Mouse (Mus musculus): ENCODE data around the gene Cdca4.
A peak's percentile ranks its signal among the peaks of the same experiment; 100 is the strongest.
"Not testable (repeated sequence)": the region's sequence is repeated elsewhere in the genome, so short reads cannot be mapped to it uniquely, and the experiment has no call there.

The Cdca4 gene

DNA sequence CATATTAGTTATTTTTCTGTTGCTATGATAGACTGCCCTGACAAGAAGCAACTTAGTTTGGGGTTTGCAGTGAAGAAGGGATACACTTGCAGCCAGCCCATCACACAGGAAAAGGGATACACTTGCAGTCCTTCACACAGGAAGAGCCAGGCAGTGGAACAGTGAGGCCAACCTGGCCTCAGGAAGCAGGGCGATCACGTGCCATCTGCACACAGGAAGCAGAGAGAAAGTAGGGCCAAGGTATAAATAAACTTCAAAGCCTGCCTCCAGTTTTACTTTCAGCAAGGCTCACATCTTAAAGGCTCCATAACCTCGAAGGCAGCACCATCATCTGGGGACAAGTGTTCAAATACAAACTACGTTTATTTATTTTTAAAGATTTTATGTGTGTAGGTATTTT lies 6.0 kb downstream of the Cdca4 start:
- DNase-seq (ENCODE audit: low read depth, low spot score), result no peak

DNA sequence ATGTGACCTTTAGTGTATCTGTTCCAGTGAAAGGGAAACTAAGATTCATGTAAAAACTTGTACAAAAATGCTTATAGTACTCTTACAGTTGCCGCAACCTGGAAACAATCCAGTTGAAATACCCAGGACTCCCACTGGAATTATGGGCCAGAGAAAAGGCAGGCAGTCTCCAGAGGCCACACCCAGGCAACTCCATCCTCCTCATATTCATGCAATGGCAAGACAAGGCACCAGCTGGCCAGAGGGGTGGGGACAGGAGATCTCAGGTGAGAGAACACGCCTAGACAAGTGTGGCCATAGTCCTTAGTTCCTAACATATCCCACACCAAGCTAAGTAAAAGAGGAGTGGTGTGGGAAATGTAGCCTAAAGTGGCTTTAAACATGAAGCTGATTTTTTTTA lies 6.5 kb downstream of the Cdca4 start:
- DNase-seq (ENCODE audit: low read depth, low spot score), result no peak

DNA sequence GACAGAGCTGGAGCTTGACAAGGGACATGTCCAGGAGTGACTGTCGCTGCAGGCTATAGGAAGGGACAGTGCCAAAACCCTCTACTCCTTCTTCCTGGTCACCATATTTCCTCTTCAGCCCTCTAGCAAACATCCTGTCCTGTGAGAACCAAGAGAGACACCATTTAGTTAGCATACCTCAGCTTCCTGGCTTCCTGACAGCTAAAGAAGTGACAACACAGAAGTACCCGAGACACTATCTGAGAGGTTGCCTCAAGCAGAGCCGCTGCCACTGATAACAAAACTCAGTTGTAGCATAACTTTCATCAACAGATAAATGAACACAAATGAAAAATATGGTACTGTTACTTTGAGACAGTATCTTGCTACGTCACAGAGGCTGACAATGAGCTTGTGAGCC lies 7.2 kb downstream of the Cdca4 start:
- no peak for DNase-seq (ENCODE audit: low read depth, low spot score)

DNA sequence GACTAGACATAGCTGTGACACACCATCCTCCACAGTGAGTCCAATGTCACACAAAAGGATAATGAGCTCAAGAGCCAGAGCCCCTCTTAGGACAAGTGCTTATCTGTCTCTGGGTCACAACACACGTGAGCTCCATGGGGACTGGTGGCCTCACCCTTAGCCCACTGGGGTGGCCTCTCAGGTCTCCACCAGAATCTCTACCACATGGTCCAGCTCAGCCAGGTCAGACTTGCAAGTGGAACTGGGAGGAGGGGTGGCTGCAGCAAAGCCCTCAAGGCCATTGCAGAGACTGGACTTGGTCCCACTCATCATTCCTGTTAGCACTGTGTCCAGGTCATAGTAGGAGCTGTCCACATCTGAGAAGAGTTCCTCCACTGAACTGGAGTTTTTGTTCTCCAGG lies 8.0 kb downstream of the Cdca4 start:
- no peak for DNase-seq (ENCODE audit: low read depth, low spot score)

DNA sequence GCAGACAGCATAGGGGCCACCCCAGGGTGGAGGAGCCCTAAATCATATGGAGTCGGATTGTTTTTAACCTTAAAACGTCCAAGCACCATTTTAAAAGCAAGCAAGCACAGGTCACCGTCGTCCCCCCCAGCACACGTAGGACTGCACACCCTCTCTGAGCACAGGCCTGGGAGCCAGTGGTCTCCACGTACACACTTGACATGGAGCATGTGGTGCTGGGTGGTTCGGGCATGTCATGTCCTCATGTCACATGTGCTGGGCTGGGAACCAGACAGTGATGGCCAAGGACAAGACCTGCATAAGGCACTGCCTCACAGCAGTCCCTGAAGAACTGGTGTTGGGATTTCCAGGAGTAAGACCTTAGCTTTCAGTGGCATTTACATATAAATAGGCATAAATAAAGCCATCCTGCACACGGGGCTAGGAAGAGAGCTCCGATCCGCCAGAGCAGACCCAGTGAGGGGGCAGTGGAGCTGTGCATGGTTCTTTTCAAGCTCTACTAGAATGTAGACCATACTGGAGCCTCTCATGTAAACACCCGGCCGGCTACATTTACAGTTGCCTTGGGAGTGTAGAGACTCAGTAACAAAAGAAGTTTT lies 8.7 kb downstream of the Cdca4 start:
- DNase-seq (ENCODE audit: low read depth, low spot score), result no peak

DNA sequence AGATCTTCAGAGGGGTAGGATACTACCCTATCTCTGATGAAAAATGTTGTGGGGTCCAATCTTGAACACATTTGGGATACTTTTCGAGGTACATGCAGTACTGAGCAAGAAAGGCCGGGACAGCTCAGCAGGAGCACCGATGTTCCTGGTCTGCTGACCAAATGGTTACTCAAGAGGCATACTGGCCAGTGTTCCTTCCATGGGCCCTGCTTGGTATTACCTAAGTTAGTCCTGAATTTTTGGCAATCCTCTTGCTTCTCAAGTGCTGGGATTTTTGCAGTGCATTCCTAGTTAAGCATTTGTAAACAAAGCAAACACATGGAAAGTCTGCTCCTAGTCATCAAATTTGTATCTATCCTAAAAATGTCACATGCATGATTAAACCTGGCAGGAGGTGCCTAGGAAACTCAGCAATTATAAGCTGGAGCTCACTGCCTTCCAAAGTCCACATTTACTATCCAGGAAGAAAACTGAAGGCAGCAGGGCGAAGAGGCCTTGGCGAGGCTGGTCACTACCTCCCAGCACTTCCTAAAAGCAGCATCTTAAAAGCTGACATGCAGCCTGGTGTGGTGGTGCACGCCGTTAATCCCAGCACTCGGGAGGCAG lies 10.1 kb downstream of the Cdca4 start:
- no peak for DNase-seq (ENCODE audit: low read depth, low spot score)

DNA sequence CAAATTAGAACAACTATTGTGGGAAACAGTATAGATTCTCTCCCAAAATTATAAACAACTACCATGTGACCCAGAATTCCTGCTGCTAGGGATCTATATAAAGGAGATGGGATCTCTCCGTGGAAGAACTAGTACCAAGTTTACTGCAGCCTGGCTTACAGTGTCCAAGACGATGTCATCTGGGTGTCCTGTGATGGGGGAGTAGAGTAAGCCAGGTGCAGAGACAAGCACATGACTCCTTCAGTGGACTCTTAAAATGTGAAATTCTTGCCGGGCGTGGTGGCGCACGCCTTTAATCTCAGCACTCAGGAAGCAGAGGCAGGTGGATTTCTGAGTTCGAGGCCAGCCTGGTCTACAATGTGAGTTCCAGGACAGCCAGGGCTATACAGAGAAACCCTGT lies 12.4 kb downstream of the Cdca4 start:
- not testable (repeated sequence) for DNase-seq (ENCODE audit: low read depth, low spot score)

DNA sequence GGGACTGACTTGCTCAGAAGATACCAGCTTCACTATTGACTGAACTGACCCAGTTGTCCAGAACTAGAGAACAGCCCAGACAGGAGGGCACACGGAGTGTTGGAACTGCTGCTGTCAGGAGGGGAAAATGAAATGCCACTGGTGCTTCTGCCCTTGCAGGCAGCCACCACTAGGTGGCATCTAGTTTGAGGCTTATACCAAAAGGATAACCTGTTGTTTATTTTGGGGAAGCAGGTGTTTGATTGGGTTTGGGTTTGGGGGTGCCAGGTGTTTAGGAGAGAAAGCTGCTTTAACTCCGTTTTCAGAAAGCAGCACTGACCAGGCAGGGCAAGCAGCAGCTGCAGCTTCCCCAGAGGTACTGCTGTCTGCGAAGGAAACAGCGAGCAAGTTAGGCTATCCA lies 12.9 kb downstream of the Cdca4 start:
- peak; percentile 67 for DNase-seq (ENCODE audit: low read depth, low spot score)

DNA sequence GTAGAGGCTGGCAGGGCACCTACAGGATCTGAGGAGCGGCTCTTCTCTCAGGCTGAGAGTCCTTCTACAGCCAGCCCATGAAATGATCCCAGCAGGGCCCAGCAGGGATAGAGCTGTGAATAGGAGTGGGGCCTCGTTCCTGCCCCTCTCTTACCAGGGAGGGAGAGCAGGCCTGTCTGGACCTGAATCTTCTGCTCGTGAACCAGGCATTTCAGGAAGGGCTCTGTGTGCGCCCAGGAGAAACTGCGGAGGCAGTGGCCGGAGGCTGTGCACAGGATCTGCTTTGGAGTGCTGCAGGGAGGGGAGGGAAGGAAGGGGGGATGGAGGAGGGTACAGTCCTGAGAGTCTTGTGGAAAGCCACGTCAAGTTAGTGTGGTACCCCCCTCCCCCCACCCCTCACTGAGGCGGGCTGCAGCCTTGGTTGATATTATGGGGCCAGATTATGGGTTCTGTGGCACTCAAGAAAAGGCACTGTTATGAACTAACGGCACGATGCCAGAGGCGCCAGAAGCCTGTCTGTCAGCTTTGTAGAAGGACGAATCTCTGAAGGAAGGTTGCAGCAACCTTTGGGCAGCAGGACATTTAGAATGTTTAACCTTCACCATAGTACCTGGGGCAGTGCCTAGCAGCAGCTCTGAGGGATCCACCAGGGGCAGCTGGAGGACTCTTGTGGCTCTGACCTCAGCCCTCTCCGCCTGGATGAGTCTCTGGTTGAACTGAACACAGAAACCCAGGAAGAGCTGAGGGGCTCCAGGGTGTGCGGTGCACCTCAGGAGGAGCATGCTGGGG lies 14.3 kb downstream of the Cdca4 start:
- no peak for DNase-seq (ENCODE audit: low read depth, low spot score)

DNA sequence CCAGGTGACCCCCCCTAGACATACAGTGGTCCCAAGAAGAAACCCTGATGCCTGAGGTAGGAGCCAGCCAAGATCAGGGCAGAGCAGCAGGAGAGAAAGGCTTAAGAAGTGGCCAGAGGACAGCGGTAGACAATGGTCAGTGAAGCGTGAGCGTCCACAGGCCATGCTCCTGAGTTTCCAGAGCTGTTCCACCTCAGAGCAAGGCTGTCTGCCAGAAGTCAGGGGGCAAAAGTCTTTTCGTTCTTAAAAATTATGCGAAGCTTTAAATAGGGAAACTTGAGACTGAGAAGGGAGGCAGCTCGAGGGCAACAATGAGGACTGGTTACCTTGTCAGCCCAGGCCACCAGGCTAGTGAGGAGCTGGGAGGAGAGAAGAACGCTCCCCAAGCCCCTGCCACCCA lies 15.9 kb downstream of the Cdca4 start:
- DNase-seq (ENCODE audit: low read depth, low spot score), result no peak

DNA sequence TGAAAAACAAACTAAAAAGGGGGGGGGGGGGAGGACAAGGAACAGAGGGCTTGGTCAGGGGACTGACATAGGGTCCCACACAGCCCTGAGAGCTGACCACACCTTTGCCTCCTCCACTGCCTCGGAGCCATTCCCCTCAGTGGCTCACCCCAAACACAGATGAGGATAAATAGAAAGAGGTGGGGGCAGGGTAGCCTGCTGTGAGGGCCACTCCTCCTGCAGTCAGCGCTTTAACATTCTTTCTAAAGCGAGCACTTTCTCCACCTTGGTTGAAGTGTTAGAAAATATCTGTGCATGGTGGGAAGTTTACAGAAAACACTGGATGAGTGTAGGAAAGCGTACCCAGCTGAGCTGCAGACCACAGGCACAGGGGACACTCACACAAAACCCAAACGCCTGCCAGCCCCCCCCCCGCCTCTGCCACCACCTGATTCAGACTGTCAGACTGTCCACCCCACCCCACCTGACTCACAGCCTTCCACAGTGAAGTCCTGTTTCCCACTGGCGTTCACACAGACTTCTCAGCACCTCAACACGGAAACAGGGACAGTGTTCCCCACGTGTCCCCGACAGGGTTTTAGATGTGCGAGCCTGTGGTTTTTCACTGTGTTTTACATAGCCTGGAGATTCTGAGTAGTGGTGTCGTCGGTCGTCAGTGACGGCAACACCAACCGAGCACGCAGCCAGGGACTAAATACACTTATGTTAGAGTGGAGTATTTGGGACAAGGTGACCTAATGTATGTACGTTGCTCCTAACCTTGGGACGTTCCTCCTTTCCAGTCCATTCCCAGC lies 18.9 kb downstream of the Cdca4 start:
- no peak for DNase-seq (ENCODE audit: low read depth, low spot score)

DNA sequence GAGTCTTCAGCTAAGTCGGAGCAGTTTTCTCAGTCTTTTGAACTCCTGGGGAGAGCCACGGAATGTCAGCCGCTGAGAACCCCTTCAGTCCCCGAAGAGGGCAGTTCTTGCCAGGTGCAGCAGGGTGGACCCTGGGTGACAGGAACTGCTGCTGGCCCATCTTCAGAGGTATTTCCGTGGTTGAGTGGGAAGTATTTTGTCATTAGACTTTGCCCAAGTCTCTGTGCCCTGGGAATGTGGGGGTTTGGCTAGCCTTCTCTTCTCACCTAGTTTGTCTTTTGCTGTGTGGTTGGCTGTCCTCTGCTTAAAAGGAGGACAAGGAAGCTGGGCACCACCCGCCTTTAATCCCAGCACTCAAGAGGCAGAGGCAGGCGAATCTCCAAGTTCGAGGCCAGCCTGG lies 19.6 kb downstream of the Cdca4 start:
- no peak for DNase-seq (ENCODE audit: low read depth, low spot score)

DNA sequence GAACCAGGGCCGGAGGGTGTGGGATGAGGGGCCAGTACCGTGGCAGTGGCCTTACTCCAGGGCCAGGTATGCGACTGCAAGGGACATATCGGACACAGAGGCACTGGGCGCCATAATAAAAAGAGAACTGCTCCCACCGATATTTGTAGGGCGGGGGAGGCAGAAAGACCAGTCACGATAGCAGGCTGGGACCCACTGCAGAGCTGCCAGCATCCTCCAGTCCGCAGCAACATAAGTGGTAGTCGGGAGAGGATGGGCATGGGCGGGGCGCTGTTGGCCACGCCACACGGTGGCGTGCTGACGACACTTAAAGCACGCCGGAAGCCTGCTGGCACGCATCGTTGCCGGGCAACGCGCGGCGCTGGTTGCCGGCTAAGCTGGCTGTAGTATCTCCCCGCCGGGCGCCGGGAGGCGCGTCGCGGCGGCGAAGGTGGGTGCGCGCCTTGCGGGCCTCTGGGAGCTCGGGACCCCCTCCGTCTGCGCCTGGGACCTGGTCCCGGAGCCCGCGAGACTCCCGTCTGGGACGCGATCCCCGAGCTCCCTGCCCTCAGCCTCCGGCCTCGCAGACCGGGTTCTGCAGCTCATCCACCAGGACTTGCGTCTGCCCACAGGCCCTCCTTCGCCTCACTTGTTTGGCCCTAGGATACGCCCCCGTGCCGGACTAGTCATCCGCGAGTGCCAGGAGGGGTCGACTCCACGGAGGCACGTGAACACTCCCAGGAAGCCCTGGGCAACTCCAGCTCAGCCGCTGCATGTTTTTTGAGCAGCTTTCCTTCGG lies 20.4 kb downstream of the Cdca4 start, which contains the start of gene Clba1:
Gene Clba1, plus strand, starts transcription at position 351 of the 778 bp plus-strand sequence.
- peak; percentile 98 for DNase-seq (ENCODE audit: low read depth, low spot score)

DNA sequence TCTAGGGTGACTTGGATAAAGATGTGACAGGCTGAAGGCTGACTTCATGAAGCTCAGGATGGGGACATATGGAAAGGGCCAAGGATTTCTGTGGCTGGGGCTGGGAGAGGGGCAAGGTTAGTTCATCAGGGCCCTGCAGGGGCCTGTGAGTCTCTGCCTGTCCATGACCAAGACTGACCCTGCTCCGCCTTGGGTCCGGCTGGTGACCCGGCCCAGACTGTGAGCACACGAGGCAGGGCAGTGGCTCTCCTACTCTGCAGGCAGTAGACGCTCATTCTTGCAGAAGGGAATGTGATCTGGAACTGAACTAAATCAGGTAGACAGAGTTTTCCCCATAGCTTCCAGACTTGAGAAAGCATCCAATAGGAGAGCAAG lies 21.0 kb downstream of the Cdca4 start:
- no peak for DNase-seq (ENCODE audit: low read depth, low spot score)

DNA sequence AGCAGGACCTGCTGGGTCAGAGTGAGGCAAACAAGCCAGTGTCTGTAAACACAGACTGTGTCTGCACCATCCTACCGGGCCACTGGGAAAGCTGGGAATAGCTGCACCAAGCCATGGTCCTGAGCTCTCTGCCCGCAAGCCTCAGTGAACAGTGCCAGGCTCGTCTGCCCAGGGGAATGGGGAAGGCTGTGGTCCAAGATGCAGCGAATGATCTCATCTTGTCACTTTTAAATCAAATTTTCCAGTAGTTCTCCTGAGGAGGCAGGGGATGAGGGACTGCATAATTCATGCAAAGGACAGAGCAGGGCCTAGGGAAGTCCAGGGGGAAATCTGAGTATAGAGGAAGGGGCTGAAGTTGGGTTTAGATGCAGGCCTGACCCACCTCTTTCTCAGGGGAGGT lies 21.4 kb downstream of the Cdca4 start:
- DNase-seq (ENCODE audit: low read depth, low spot score), result no peak

DNA sequence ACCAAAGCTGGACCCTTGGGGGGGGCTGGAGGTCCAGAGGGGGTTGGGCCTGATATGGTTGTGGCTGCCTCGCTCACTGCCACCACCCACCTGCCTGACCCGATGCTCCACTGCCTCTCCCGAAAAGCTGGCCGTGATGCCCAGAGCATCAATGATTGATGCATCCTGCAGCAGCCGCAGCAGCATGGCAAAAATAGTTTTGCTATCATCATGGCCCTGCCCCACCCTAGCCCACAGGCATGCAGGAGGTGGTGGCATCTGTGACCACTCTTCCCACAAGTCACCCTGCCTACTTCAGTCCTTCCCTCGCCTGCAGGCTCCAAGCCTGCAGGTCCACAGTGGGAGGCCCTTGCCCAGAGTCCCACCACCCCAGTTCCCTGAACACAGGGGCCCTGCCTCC lies 23.2 kb downstream of the Cdca4 start:
- DNase-seq (ENCODE audit: low read depth, low spot score), result no peak

DNA sequence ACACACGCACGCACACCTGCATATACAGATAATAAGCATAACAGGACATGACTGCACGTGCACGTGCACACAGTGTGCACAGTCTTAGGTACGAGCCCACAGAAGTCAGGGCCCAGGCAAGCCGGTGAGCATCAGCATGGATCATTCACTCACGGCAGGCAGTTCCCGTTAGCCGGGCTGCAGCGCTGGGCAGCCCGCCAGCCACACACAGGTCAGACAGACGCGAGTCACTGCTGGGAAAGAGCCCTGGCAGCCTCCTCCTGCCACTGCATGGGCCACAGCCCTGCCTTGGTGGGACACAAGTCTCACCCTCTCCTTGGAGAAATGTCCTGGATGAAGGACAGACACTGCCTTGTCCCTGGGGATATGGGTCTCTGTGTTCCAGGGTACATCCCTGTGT lies 25.2 kb downstream of the Cdca4 start:
- DNase-seq (ENCODE audit: low read depth, low spot score), result no peak

DNA sequence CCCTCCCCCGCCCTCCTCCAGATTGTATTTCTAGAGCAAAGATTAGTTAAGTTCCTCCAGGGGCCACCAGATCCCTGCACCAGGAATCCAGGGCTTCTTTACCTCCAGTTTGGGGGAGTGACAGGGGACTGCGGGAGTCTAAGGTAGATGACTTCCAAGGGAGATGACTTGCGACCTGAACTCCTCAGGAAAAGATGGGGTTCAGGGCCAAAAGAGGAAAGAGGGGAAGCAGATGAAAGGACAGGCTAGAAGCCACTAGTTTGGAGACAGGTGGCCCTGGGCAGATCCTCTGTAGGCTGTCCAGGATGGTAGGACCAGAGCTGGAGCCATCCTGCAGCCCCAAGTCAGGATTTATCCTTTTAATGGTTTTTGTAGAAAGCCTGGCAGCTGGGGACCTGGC lies 26.3 kb downstream of the Cdca4 start:
- no peak for DNase-seq (ENCODE audit: low read depth, low spot score)

DNA sequence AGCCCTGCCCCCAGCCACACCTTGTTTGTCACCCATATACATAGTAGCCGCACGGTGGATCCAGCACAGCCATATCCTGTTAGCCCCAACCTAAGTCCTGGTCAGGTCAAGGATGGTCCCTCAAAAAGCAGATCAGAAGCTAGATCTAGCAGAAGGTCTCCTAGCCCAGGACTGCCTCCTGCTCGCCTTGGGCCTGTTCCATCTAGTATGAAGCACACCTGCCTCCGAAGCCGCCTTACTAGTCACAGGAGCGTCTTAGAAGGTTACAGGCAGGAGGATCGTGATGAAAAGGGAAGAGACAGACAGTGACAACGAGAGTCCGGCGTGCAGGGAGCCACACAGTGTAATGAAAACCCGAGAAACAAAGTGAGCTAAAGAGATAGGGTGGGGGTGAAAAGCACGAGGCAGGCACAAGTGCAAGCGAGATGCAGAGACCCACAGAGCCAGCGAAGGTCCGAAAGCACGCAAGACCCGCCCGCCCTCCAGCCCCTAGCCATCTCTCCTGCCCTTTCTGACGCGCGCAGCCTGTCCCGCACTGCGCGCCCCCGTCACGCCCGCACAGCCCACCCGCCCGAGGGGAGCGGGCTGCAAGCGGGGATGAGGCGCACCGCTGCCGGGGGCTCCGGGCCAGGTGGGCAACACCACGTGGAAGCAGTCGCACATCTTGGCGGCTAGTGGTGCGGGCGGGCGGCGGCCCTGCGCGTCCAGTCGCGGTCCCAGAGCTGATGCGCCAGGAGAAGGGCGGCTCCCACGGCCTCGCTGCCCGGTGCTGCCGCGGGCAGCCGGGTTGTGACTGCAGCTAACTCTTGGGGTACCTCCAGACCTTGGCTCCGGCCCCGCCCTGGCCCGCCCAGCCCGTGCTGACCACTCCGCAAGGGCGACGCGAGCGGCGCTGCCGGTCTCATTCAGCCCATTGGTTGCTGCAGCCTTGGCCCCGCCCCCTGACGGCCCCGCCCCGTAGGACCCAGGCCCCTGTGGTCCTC lies 27.1 kb downstream of the Cdca4 start, which contains the start of gene Ahnak2:
Gene Ahnak2, minus strand, starts transcription at position 794 of the 983 bp plus-strand sequence.
- DNase-seq (ENCODE audit: low read depth, low spot score), result peak; percentile 73

DNA sequence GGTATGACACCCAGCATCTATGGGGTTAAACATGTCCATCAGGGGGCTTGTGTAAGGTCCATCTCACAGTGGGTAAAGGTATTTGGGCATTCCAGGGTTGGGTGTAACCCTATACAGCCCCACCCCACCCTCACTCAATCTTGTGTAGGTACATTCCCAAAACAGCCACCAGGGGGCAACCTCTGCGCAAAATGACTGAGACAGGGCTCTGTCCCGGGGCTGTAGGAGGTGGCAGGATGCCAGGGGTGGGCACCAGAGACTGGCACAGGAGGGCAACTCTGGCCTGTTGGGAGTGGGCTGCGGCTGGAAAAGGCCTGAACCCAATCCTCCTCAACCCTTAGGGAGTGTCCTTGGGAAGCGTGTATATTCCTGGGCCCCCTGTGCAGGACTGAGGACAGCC lies 28.7 kb downstream of the Cdca4 start:
- DNase-seq (ENCODE audit: low read depth, low spot score), result peak; percentile 60
